Mouse (Mus musculus) intestine, embryonic 14.5 days (tissue): Measurements from ENCODE around the gene Zc3h7a. TPM values are rescaled to one million over a fixed set of nuclear protein-coding genes. Genes with fewer than 3 reads are reported as not detected.
A peak's percentile ranks its signal among the peaks of the same experiment; 100 is the strongest.

Experiments
- ATAC-seq: fragments of 200-750 bp; cut with Nextera tagmentation; replicated peaks from 2 replicates; pipeline ENCODE4 v1.8.0; 2017; ENCODE audit warnings: low read depth, moderate number of reproducible peaks, moderate TSS enrichment, moderate library complexity; ENCODE audit not compliant: low FRiP score, low TSS enrichment
- DNase-seq: peaks from one replicate; pipeline ENCODE4 v3.0.0-alpha.2; 2018; ENCODE audit warnings: low spot score
- H3K27ac ChIP-seq: fragments of 300-500 bp; sonication (generic); 2 replicates; pipeline ENCODE4 v1.5.1; 2014; ENCODE audit warnings: low read depth, mild to moderate bottlenecking, control low read depth
- H3K27me3 ChIP-seq: fragments of 300-500 bp; sonication (generic); replicated peaks from 2 replicates; pipeline ENCODE4 v1.6.1; 2014; ENCODE audit warnings: low read length, control low read depth; ENCODE audit not compliant: control insufficient read depth, insufficient read depth
- H3K36me3 ChIP-seq: fragments of 300-500 bp; sonication (generic); 2 replicates; pipeline ENCODE4 v1.6.1; 2014; ENCODE audit warnings: low read length, control low read depth; ENCODE audit not compliant: control insufficient read depth, insufficient read depth
- H3K4me1 ChIP-seq: fragments of 300-500 bp; sonication (generic); replicated peaks from 2 replicates; pipeline ENCODE4 v1.6.1; 2014; ENCODE audit warnings: low read length, control low read depth, mixed read lengths; ENCODE audit not compliant: control insufficient read depth, insufficient read depth
- H3K4me2 ChIP-seq: fragments of 300-500 bp; sonication (generic); 2 replicates; pipeline ENCODE4 v1.6.1; 2014; ENCODE audit warnings: low read length
- H3K4me3 ChIP-seq: fragments of 300-500 bp; sonication (generic); 2 replicates; pipeline ENCODE4 v1.5.1; 2014; ENCODE audit warnings: low read depth, low read length, control low read depth, mixed read lengths
- H3K9ac ChIP-seq: fragments of 300-500 bp; sonication (generic); 2 replicates; pipeline ENCODE4 v1.6.1; 2014; ENCODE audit warnings: mild to moderate bottlenecking, low read length
- H3K9me3 ChIP-seq: fragments of 300-500 bp; sonication (generic); 2 replicates; pipeline ENCODE4 v1.6.1; 2016; ENCODE audit warnings: low read length, control low read depth; ENCODE audit not compliant: control insufficient read depth
- WGBS: fragments of 180-500 bp; shearing (Covaris S2); extraction: QIAGEN DNeasy Blood & Tissue Kit; methylation state at CpG from one replicate; pipeline ENCODE4 v1.1.7; 2014; 5-methylcytosine and 5-hydroxymethylcytosine counted together
- polyA plus RNA-seq: library from polyadenylated mRNA; unstranded; fragments of >200 nt; fragmentation: Nextera tagmentation; extraction: Ambion mirVana; gene quantifications from 2 replicates; pipeline ENCODE4 v1.2.1, GENCODE M21; 2014

Gene Zc3h7a
- polyA plus RNA-seq, 1 experiment from 2014 or later: 94.7 TPM

DNA sequence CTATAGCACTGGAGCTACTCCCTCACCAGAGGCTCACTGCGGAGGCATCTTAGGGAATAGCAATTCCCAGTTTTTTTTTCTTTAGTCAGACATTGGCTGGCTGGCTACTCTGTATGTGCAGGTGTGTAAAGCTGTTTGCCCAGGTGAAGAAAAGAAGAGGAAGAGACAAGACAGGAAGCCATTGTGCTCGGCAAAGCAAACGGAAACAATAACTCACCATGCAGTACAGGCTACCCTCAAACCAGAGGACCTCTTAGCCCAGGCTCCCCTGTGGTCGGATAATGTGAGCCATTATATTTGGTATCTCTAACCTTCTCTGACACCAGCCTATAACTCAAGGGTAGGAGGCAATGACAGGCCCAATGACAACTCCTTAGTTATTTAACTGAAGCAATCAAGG lies 20.9 kb upstream of the Zc3h7a start:
- Histone ChIP-seq H3K9me3 (no peaks in the 10 kb centered on the region), H3K4me3 (no peak overlapping the region), H3K9ac (no peak overlapping the region), H3K27ac (no peak overlapping the region), H3K27me3 (no peaks in the 10 kb centered on the region), H3K4me2 (no peak overlapping the region), H3K36me3 (peaks cover 95% of the 10 kb centered on the region), H3K4me1 (peaks cover 7% of the 10 kb centered on the region)
- 96% methylated on average over 4 of the region's 4 CpGs for WGBS
- no peak for DNase-seq
- ATAC-seq: no peak

- H3K9ac ChIP-seq: no peak overlapping the region
- DNase-seq (no peak), ATAC-seq (no peak)
- no peaks in the 10 kb centered on the region for H3K27me3 ChIP-seq
- no peak overlapping the region for H3K27ac ChIP-seq
- H3K4me2 ChIP-seq: no peak overlapping the region
- WGBS: 93% methylated on average over 2 of the region's 2 CpGs
- no peaks in the 10 kb centered on the region for H3K4me1 ChIP-seq
- no peaks in the 10 kb centered on the region for H3K9me3 ChIP-seq
- H3K4me3 ChIP-seq: no peak overlapping the region
- H3K36me3 ChIP-seq: peaks cover 66% of the 10 kb centered on the region
These were observed 17.0 kb upstream of the Zc3h7a start for GRCm38 (mm10) chr16:11193231-11193630.

DNA sequence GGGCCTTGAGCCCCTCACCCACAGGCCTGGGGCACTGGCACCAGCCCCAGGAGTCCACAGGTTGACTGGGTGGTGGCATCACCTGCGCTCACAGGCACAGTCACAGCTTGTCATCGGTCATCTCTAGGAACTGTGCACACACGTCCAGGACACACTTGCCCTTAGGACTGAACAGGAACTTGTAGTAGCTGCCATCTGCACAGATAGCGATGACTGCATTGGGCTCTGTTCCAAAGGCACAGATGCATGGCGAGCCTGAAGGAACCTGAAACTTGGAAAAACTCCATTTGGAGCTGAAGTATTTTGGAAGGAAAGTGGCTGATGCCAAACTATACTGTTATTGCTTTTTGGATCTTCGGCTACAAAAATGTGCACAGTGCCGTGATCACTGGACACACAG lies 14.0 kb upstream of the Zc3h7a start:
- WGBS: 88% methylated on average over 7 of the region's 7 CpGs
- H3K4me1 ChIP-seq: no peaks in the 10 kb centered on the region
- no peak overlapping the region for H3K9ac ChIP-seq

DNA sequence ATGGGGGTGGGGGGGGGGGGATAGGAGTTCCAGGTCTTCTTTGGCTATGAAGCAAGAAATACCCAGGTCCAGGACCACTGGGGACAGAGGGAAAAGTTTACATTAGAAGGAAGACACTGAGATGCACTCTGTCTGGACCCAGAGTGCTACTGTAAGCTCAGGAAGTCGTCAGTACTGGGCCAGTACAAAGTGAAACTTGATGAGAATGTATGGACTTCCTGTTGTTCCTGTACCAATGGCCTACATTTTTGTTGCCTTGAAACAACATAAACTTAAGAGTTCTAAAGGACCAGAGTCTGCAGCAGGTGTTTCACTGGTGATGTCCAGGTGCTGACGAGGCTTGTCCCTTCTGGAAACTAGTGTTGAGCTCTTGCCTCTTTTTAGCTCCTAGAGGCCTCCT lies 1.2 kb upstream of the Zc3h7a start:
- Histone ChIP-seq H3K27me3 (no peaks in the 10 kb centered on the region), H3K4me2 (0 out of 2 replicates have a peak overlapping the region, but pooled peaks have one; percentile 84), H3K27ac (no peak overlapping the region), H3K9ac (no peak overlapping the region), H3K36me3 (no peaks in the 10 kb centered on the region), H3K9me3 (no peaks in the 10 kb centered on the region), H3K4me1 (no peaks in the 10 kb centered on the region; the same call in none of the 2 replicates), H3K4me3 (no peak overlapping the region)
- ATAC-seq (no peak), DNase-seq (no peak)
- WGBS: 58% methylated on average over 2 of the region's 2 CpGs

More for the DNA sequence above, 14.0 kb upstream of the Zc3h7a start:
- Histone ChIP-seq H3K27me3 (no peaks in the 10 kb centered on the region), H3K9me3 (no peaks in the 10 kb centered on the region), H3K27ac (no peak overlapping the region), H3K4me3 (no peak overlapping the region), H3K4me2 (no peak overlapping the region), H3K36me3 (peaks cover 35% of the 10 kb centered on the region)
- ATAC-seq (no peak), DNase-seq (no peak)

GRCm38 (mm10) chr16:11176884-11177244 lies 671 bp upstream of the Zc3h7a start:
- Histone ChIP-seq H3K36me3 (no peaks in the 10 kb centered on the region), H3K4me1 (no peaks in the 10 kb centered on the region; the same call in none of the 2 replicates), H3K27me3 (no peaks in the 10 kb centered on the region), H3K4me2 (peak overlapping the region; percentile 84), H3K9ac (peak overlapping the region; percentile 85), H3K27ac (no peak overlapping the region), H3K4me3 (peak overlapping the region; percentile 97), H3K9me3 (no peaks in the 10 kb centered on the region)
- whole genome bisulfite sequencing: 5% methylated on average over 4 of the region's 4 CpGs
- ATAC-seq (no peak), DNase-seq (no peak)

DNA sequence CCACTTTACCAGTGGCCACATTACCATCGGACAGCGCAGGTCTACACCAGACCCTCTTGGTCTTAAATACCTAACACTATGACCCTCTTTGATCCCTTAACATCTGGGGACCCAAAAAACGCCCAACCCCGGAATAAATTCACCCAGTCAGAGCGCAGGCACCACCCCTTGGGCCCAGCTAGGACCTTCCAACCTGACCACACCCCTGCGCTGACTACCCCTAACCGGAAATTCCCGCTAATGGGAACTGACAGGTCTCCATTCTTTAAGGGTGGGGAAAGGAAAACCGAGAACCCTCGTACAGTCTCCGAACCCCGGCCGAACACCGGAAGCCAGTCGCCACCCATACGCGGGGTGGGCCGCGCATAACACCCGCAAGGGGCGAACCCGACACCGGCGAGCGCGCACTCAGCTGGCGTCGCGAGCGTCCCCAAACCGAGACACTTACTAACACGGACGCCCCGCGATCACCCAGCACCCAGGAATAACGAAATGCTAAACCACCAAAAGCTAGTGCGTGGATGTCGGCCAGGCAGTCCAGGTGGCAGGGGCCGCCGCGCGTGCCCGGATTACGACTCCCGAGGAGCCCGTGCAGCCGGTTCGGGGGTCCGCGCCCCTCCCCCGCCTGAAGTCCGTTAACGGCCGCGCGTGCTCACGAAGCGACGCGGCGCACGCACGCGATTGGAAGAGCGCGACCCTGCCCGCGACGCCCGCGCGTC lies 545 bp downstream of the Zc3h7a start:
- DNase-seq (peak; percentile 81), ATAC-seq (peak; percentile 69)
- H3K4me1 ChIP-seq: no peaks in the 10 kb centered on the region; the same call in none of the 2 replicates
- H3K4me3 ChIP-seq: peak overlapping the region; percentile 97
- H3K9ac ChIP-seq: peak overlapping the region; percentile 85
- WGBS: under 1% methylated on average over 70 of the region's 72 CpGs
- peak overlapping the region; percentile 84 for H3K4me2 ChIP-seq
- peak overlapping the region; percentile 84 for H3K27ac ChIP-seq
- no peaks in the 10 kb centered on the region for H3K36me3 ChIP-seq
- no peaks in the 10 kb centered on the region for H3K9me3 ChIP-seq
- H3K27me3 ChIP-seq: no peaks in the 10 kb centered on the region

DNA sequence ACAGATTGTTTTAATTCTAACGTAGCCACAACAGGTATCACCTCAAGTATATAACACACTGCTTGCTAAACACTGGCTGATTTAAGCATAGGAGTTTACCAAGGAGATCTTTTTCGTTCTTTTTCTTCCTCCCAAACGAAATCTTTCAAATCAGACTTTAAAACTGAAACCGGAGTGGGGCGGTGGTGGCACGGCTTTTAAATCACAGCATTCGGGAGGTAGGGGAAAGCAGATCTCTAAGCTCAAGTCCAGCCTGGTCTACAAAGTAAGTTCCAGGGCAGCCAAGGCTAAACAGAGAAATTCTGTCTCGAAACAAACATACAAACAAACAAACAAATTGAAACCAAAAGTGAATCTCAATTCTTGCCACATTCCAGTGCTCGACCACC lies 1.1 kb downstream of the Zc3h7a start:
- DNase-seq: no peak
- peak overlapping the region; percentile 84; the same call in 1 of the 2 replicates for H3K27ac ChIP-seq
- ATAC-seq: no peak

DNA sequence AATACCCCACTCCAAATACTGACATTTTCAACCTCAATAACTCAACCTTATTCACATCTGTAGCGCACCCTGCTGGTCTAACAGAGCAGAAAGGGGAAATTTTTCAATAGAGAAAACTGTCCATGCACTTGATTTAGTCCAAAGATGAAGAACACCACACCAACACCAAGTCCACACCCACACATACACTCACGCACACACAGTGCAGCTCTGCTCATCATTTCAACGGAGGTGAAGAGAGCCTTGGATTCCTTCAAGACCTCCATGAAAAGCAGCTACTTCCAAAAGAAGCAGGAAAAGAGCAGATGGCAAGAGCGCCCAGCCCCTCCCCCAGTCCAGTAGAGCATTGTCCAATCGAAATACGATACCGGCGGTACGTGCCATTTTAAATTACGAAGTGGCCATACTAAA lies 1.5 kb downstream of the Zc3h7a start:
- Histone ChIP-seq H3K27ac (peak overlapping the region; percentile 84; the same call in 1 of the 2 replicates), H3K27me3 (no peaks in the 10 kb centered on the region), H3K4me1 (no peaks in the 10 kb centered on the region; the same call in none of the 2 replicates), H3K4me2 (peak overlapping the region; percentile 84), H3K36me3 (no peaks in the 10 kb centered on the region), H3K9ac (peak overlapping the region; percentile 85), H3K4me3 (peak overlapping the region; percentile 97), H3K9me3 (no peaks in the 10 kb centered on the region)
- ATAC-seq: no peak
- DNase-seq: peak; percentile 86
- 10% methylated on average over 10 of the region's 10 CpGs for WGBS

More for the DNA sequence above, 1.1 kb downstream of the Zc3h7a start:
- H3K27me3 ChIP-seq: no peaks in the 10 kb centered on the region
- peak overlapping the region; percentile 85 for H3K9ac ChIP-seq
- 15% methylated on average over 9 of the region's 9 CpGs for WGBS
- peak overlapping the region; percentile 84 for H3K4me2 ChIP-seq
- peak overlapping the region; percentile 97 for H3K4me3 ChIP-seq
- H3K4me1 ChIP-seq: no peaks in the 10 kb centered on the region; the same call in none of the 2 replicates
- no peaks in the 10 kb centered on the region for H3K36me3 ChIP-seq
- H3K9me3 ChIP-seq: no peaks in the 10 kb centered on the region

DNA sequence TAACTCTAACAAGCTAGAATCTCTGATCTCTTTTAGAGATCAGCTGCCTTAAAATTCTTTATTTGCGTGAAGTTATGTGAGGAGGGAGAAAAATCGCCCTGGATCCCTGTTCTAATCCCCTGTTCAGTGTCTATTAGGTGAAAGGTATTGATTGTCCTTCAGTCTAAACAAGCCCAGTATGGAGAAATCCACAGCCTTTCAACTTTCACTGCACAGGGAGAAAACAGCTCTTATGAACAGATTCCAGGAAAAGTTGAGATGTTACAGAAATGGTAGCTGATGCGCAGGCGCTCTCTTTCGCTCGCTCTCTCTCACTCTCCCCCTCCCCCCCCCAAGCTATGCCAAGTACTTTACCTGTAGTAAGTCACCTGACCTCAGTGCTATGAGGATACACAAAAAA lies 4.5 kb downstream of the Zc3h7a start:
- Histone ChIP-seq H3K4me3 (no peak overlapping the region), H3K4me2 (no peak overlapping the region), H3K9ac (no peak overlapping the region), H3K27me3 (no peaks in the 10 kb centered on the region), H3K9me3 (no peaks in the 10 kb centered on the region), H3K36me3 (no peaks in the 10 kb centered on the region), H3K4me1 (no peaks in the 10 kb centered on the region; the same call in none of the 2 replicates), H3K27ac (no peak overlapping the region)
- no peak for ATAC-seq
- 81% methylated on average over 6 of the region's 6 CpGs for WGBS
- DNase-seq: no peak
